Mouse (Mus musculus) heart, postnatal 0 days (tissue): ENCODE measurements at regions not wholly inside any gene's neighbourhood (a gene's known extent, or its start where the extent isn't known, plus 50 kb on each side); places are given as distances from the start of the nearest gene placed in this dataset.

Experiments used
- ATAC-seq: fragments of 200-750 bp; cut with Nextera tagmentation; 2 replicates; pipeline ENCODE4 v1.8.0; 2017; ENCODE audit warnings: low read depth, moderate number of reproducible peaks, moderate library complexity; ENCODE audit not compliant: insufficient read depth
- DNase-seq: peaks from one replicate; pipeline ENCODE4 v3.0.0-alpha.2; 2016; ENCODE audit warnings: low spot score
- H3K27ac ChIP-seq: fragments of 300-500 bp; sonication (generic); 2 replicates; pipeline ENCODE4 v1.5.1; 2014; ENCODE audit warnings: low read depth, mild to moderate bottlenecking
- H3K27me3 ChIP-seq: fragments of 300-500 bp; sonication (generic); 2 replicates; pipeline ENCODE4 v1.6.1; 2014; ENCODE audit warnings: low read length, mixed read lengths; ENCODE audit not compliant: control insufficient read depth, insufficient read depth
- H3K36me3 ChIP-seq: fragments of 300-500 bp; sonication (generic); replicated peaks from 2 replicates; pipeline ENCODE4 v1.6.1; 2014; ENCODE audit warnings: low read length, mixed read lengths; ENCODE audit not compliant: control insufficient read depth, insufficient read depth
- H3K4me1 ChIP-seq: fragments of 300-500 bp; sonication (generic); 2 replicates; pipeline ENCODE4 v1.6.1; 2014; ENCODE audit warnings: antibody characterized with exemption; ENCODE audit not compliant: control insufficient read depth, insufficient read depth
- H3K4me2 ChIP-seq: fragments of 300-500 bp; sonication (generic); 2 replicates; pipeline ENCODE4 v1.6.1; 2014; ENCODE audit warnings: low read depth, mild to moderate bottlenecking, low read length, moderate library complexity
- H3K4me3 ChIP-seq: fragments of 300-500 bp; sonication (generic); 2 replicates; pipeline ENCODE4 v1.5.1; 2014; ENCODE audit warnings: low read depth, low read length
- H3K9ac ChIP-seq: fragments of 300-500 bp; sonication (generic); replicated peaks from 2 replicates; pipeline ENCODE4 v1.6.1; 2014; ENCODE audit warnings: low read depth, low read length, mixed read lengths
- H3K9me3 ChIP-seq: fragments of 300-500 bp; sonication (generic); replicated peaks from 2 replicates; pipeline ENCODE4 v1.6.1; 2016; ENCODE audit warnings: low read length; ENCODE audit not compliant: control insufficient read depth
- CTCF ChIP-seq: IDR thresholded peaks from 2 replicates; pipeline ENCODE4 v1.5.1; 2016; ENCODE audit warnings: antibody characterized with exemption, control low read depth, low read depth
- EP300 ChIP-seq: IDR thresholded peaks from 2 replicates; pipeline ENCODE4 v1.6.1; 2016; ENCODE audit warnings: antibody characterized with exemption, low read depth
- WGBS: fragments of 180-500 bp; shearing (Covaris S2); extraction: QIAGEN DNeasy Blood & Tissue Kit; methylation state at CpG from one replicate; pipeline ENCODE4 v1.1.7; 2014; 5-methylcytosine and 5-hydroxymethylcytosine counted together

DNA sequence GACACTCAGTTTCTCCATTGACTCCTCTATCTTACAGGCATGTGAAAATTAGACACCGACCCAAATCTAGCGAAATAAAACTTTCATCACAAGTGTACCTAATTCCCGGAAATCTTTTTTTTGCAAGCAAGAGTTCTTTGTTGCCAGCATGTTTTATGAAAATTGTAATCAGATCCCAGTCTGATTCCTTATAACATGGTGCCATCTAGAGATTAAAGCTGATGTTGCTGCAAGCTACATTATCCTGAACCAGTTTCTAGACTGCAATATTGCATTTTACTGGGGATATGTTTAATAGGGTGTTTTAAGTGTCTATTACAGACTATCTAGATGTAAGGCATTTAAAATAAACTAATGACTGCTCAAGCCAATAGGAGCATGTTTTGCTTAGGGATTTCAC is 110.9 kb upstream of the Gpc5 start:
- Histone ChIP-seq H3K9me3 (no peaks in the 10 kb centered on the region), H3K4me1 (no peaks in the 10 kb centered on the region), H3K27ac (no peak overlapping the region), H3K9ac (no peak overlapping the region), H3K36me3 (no peaks in the 10 kb centered on the region), H3K4me3 (no peak overlapping the region), H3K27me3 (no peaks in the 10 kb centered on the region), H3K4me2 (no peak overlapping the region)
- WGBS, result 71% methylated on average over 3 of the region's 3 CpGs
- DNase-seq, result no peak
- TF ChIP-seq EP300, result no peak
- TF ChIP-seq CTCF, result peak; percentile 17; the same call in 1 of the 2 replicates
- ATAC-seq, result no peak

- WGBS, result 52% methylated on average over 2 of the region's 2 CpGs
- Histone ChIP-seq H3K9ac (no peak overlapping the region), H3K4me3 (no peak overlapping the region), H3K36me3 (no peaks in the 10 kb centered on the region), H3K27ac (no peak overlapping the region), H3K4me1 (no peaks in the 10 kb centered on the region), H3K9me3 (no peaks in the 10 kb centered on the region), H3K27me3 (no peaks in the 10 kb centered on the region), H3K4me2 (no peak overlapping the region)
- ATAC-seq (no peak), DNase-seq (no peak)
- TF ChIP-seq CTCF (no peak), EP300 (no peak)
These were observed 88.8 kb upstream of the Gpc5 start for GRCm38 (mm10) chr14:115003223-115003622.

DNA sequence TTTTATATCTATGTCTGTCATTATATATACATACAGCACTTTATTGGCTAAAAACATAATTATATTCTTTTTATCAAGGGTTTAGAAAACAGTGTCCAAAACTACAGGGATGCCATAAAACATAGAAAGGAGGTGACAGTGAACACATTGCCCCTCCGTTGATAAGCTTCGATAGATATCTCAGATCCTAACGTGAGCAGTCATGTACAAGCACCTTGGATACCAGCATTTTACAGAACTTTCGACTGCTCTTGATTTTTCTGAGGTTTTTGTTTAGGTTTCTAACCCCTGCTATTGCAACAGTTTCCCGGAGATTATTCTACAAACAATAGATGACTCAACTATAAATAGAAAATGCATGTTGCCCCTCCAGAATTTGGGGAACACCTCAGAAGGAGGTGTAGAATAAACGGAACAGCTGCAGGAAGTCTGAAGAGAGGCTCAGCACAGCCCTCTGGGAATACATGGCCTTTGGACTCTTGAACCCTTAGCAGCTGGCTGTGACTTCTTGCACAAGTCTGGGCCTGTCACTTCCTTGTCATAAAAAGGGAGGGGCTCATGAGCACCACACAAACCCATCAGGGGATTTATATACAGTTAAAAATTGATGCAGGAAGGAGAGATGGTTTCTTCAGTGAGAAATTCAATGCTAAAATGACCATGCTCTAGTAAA is 87.1 kb upstream of the Gpc5 start:
- 49% methylated on average over 6 of the region's 6 CpGs for WGBS
- H3K27me3 ChIP-seq, result no peaks in the 10 kb centered on the region

GRCm38 (mm10) chr14:115010877-115011276 is 81.1 kb upstream of the Gpc5 start:
- Histone ChIP-seq H3K27me3 (no peaks in the 10 kb centered on the region), H3K36me3 (no peaks in the 10 kb centered on the region), H3K27ac (no peak overlapping the region), H3K4me2 (no peak overlapping the region), H3K9me3 (no peaks in the 10 kb centered on the region), H3K9ac (no peak overlapping the region), H3K4me3 (no peak overlapping the region), H3K4me1 (no peaks in the 10 kb centered on the region)
- 79% methylated on average over 3 of the region's 3 CpGs for WGBS
- no peak for DNase-seq
- no peak for ATAC-seq
- TF ChIP-seq CTCF (no peak), EP300 (no peak)

More for the DNA sequence above, 87.1 kb upstream of the Gpc5 start:
- Histone ChIP-seq H3K4me3 (no peak overlapping the region), H3K4me1 (no peaks in the 10 kb centered on the region), H3K27ac (no peak overlapping the region), H3K9me3 (no peaks in the 10 kb centered on the region), H3K36me3 (no peaks in the 10 kb centered on the region), H3K4me2 (no peak overlapping the region), H3K9ac (no peak overlapping the region)
- no peak for TF ChIP-seq CTCF
- TF ChIP-seq EP300, result no peak
- DNase-seq, result no peak
- ATAC-seq, result no peak

DNA sequence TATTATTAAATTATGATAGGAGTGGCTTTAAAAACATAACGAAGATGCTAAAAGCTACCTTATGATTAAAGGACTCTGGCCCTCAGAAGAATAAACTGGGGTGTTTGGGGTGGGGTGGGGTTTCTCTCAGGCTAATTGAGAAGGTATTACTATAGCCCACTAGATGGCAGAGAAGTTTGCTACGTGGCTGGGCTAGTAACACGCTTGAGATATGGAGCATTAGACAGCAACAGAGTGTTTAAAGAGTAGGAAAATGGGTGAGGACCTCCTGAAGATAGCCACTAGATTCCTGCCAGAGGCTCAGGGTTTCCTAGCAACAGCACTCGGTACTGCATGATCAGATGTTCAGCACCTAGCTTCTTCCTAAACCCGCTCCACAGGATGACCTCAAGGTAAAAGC is 76.7 kb upstream of the Gpc5 start:
- no peaks in the 10 kb centered on the region for H3K36me3 ChIP-seq
- no peak overlapping the region for H3K27ac ChIP-seq
- no peaks in the 10 kb centered on the region for H3K4me1 ChIP-seq
- H3K9ac ChIP-seq, result no peak overlapping the region
- H3K27me3 ChIP-seq, result no peaks in the 10 kb centered on the region
- WGBS, result 43% methylated on average over 5 of the region's 5 CpGs
- no peak overlapping the region for H3K4me2 ChIP-seq
- H3K9me3 ChIP-seq, result no peaks in the 10 kb centered on the region
- TF ChIP-seq CTCF (no peak), EP300 (no peak)
- H3K4me3 ChIP-seq, result no peak overlapping the region
- DNase-seq (no peak), ATAC-seq (no peak)

DNA sequence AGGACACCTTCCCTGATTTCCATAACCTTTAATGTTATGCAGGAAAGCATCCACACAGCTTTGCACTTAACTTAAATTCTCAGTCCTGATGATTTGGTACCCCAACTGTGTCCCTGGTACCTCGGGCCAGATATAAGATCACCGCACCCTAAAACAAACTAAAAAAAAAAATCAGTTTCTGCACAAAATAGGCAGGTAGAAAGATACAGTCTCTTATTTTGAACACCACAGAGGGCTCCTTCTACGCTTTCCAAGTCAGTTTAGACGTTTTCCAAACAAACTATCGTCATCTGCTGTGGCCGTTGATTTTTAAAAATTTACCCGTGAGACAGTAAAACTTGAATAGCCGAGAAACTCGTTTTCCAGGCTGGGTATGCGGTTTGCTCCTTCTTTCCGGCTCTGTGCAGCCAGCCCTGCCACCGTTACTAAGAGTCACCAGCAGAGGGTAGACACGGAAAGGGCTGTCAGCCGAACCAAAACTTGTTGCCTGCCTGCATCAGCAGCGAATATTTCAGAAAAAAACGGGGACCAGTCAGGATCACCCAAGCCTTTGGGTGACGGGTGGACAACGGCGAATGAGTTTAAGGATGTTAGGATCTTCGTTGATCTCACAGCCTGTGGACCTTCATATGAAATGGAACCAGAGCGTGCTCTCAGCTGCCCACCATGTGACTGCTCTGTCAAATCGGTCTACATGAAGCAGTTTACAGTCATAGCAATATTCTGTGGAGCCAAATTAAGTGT is 74.4 kb upstream of the Gpc5 start:
- peak overlapping the region; percentile 44 for H3K4me3 ChIP-seq
- ATAC-seq (peak; percentile 83), DNase-seq (peak; percentile 68)
- TF ChIP-seq EP300 (no peak), CTCF (peak; percentile 79)
- no peaks in the 10 kb centered on the region for H3K4me1 ChIP-seq
- no peaks in the 10 kb centered on the region for H3K27me3 ChIP-seq
- no peaks in the 10 kb centered on the region for H3K36me3 ChIP-seq
- 14% methylated on average over 22 of the region's 22 CpGs for WGBS
- H3K9me3 ChIP-seq, result no peaks in the 10 kb centered on the region
- H3K9ac ChIP-seq, result no peak overlapping the region
- H3K4me2 ChIP-seq, result peak overlapping the region; percentile 61
- no peak overlapping the region for H3K27ac ChIP-seq
